Mouse (Mus musculus): ENCODE data around the gene Rnh1. TPM values are rescaled to one million over a fixed set of nuclear protein-coding genes. Genes with fewer than 3 reads are reported as not detected.

The Rnh1 gene
- polyA plus RNA-seq, 1 experiment: 162 TPM

- no peaks in the 10 kb centered on the region for H3K27me3 ChIP-seq (ENCODE audit: control insufficient read depth, insufficient read depth, low read length)
- TF ChIP-seq POLR2A (IDR thresholded peaks at IDR 0.05; ENCODE audit: low read depth, low read length) (no peak), CTCF (IDR thresholded peaks at IDR 0.05; ENCODE audit: extremely low read depth, insufficient read length, insufficient replicate concordance, low read depth, low read length) (no peak)
- peaks cover 16% of the 10 kb centered on the region; the same call in 1 of the 2 replicates for H3K4me1 ChIP-seq (ENCODE audit: control insufficient read depth, insufficient read depth, insufficient read length, low read length)
- no peak overlapping the region for H3K4me3 ChIP-seq (ENCODE audit: low read depth, low read length)
- H3K36me3 ChIP-seq (ENCODE audit: control insufficient read depth, insufficient read depth, low read length): peaks cover 56% of the 10 kb centered on the region
- no peak overlapping the region for H3K27ac ChIP-seq (ENCODE audit: insufficient read depth, low read depth, low read length)
- 40% methylated on average over 6 of the region's 6 CpGs for WGBS
These were observed 7.8 kb downstream of the Rnh1 start for GRCm38 (mm10) chr7:141164850-141165249.

GRCm38 (mm10) chr7:141164397-141164796, 8.3 kb downstream of the Rnh1 start:
- Histone ChIP-seq H3K4me1 (ENCODE audit: control insufficient read depth, insufficient read depth, insufficient read length, low read length) (peaks cover 16% of the 10 kb centered on the region; the same call in 1 of the 2 replicates), H3K36me3 (ENCODE audit: control insufficient read depth, insufficient read depth, low read length) (peaks cover 59% of the 10 kb centered on the region), H3K27ac (ENCODE audit: insufficient read depth, low read depth, low read length) (no peak overlapping the region), H3K27me3 (ENCODE audit: control insufficient read depth, insufficient read depth, low read length) (no peaks in the 10 kb centered on the region), H3K4me3 (ENCODE audit: low read depth, low read length) (no peak overlapping the region)
- 94% methylated on average over 7 of the region's 7 CpGs for WGBS
- no peak for TF ChIP-seq CTCF (IDR thresholded peaks at IDR 0.05; ENCODE audit: extremely low read depth, insufficient read length, insufficient replicate concordance, low read depth, low read length)
- TF ChIP-seq POLR2A (IDR thresholded peaks at IDR 0.05; ENCODE audit: low read depth, low read length): no peak

- Histone ChIP-seq H3K27me3 (ENCODE audit: control insufficient read depth, insufficient read depth, low read length) (no peaks in the 10 kb centered on the region), H3K4me1 (ENCODE audit: control insufficient read depth, insufficient read depth, insufficient read length, low read length) (no peaks in the 10 kb centered on the region), H3K36me3 (ENCODE audit: control insufficient read depth, insufficient read depth, low read length) (peaks cover 27% of the 10 kb centered on the region), H3K4me3 (ENCODE audit: low read depth, low read length) (no peak overlapping the region), H3K27ac (ENCODE audit: insufficient read depth, low read depth, low read length) (no peak overlapping the region)
- TF ChIP-seq POLR2A (IDR thresholded peaks at IDR 0.05; ENCODE audit: low read depth, low read length): no peak
- no peak for TF ChIP-seq CTCF (IDR thresholded peaks at IDR 0.05; ENCODE audit: extremely low read depth, insufficient read length, insufficient replicate concordance, low read depth, low read length)
- 62% methylated on average over 9 of the region's 9 CpGs for WGBS
These were observed 17.3 kb downstream of the Rnh1 start for GRCm38 (mm10) chr7:141155362-141155761.

DNA sequence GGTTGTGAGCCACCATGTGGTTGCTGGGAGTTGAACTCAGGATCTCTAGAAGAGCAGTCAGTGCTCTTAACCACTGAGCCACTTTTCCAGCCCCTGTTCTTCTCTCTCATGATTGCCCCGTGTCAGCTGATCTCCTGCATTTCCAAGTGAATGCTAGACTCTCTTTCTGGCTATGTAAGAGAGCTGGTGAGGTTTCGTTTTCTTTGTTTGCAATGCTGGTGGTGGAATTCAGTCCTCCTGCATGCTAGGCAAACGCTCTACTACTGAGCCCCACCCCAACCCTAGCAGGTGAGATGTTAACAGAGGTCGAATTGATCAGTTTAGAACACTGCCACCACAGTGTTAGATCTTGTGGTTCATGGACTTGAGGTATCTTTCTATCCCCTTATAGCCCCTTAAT, 24.0 kb downstream of the Rnh1 start:
- H3K4me1 ChIP-seq (ENCODE audit: control insufficient read depth, insufficient read depth, insufficient read length, low read length): no peaks in the 10 kb centered on the region
- peaks cover 20% of the 10 kb centered on the region for H3K36me3 ChIP-seq (ENCODE audit: control insufficient read depth, insufficient read depth, low read length)
- WGBS: 32% methylated on average over 4 of the region's 4 CpGs

DNA sequence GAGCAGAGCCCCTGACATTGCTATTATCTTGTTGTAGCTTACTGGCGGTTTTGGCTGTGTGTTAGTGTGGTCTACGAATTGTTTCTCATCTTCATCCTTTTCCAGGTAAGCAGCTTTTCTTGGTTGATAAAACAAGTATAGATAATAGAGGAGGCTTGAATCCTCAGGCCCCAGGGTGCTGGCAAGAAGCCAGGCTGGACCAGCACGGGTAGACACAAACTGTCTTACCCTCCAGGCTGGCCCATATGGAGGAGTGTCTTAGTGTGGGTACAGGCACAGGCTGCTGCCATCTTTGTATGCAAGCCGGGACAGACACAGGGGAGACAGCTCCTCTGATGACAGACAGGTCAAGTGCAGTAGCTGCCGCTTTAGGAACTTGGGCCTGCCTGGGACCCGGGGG, 25.6 kb downstream of the Rnh1 start:
- peaks cover 23% of the 10 kb centered on the region for H3K36me3 ChIP-seq (ENCODE audit: control insufficient read depth, insufficient read depth, low read length)
- H3K27ac ChIP-seq (ENCODE audit: insufficient read depth, low read depth, low read length): no peak overlapping the region
- H3K4me3 ChIP-seq (ENCODE audit: low read depth, low read length): no peak overlapping the region
- WGBS: 83% methylated on average over 6 of the region's 6 CpGs
- no peaks in the 10 kb centered on the region for H3K4me1 ChIP-seq (ENCODE audit: control insufficient read depth, insufficient read depth, insufficient read length, low read length)
- TF ChIP-seq CTCF (IDR thresholded peaks at IDR 0.05; ENCODE audit: extremely low read depth, insufficient read length, insufficient replicate concordance, low read depth, low read length) (no peak), POLR2A (IDR thresholded peaks at IDR 0.05; ENCODE audit: low read depth, low read length) (no peak)
- H3K27me3 ChIP-seq (ENCODE audit: control insufficient read depth, insufficient read depth, low read length): no peaks in the 10 kb centered on the region

More for the DNA sequence above, 24.0 kb downstream of the Rnh1 start:
- Histone ChIP-seq H3K27me3 (ENCODE audit: control insufficient read depth, insufficient read depth, low read length) (no peaks in the 10 kb centered on the region), H3K27ac (ENCODE audit: insufficient read depth, low read depth, low read length) (no peak overlapping the region), H3K4me3 (ENCODE audit: low read depth, low read length) (no peak overlapping the region)
- no peak for TF ChIP-seq POLR2A (IDR thresholded peaks at IDR 0.05; ENCODE audit: low read depth, low read length)
- TF ChIP-seq CTCF (IDR thresholded peaks at IDR 0.05; ENCODE audit: extremely low read depth, insufficient read length, insufficient replicate concordance, low read depth, low read length): no peak

DNA sequence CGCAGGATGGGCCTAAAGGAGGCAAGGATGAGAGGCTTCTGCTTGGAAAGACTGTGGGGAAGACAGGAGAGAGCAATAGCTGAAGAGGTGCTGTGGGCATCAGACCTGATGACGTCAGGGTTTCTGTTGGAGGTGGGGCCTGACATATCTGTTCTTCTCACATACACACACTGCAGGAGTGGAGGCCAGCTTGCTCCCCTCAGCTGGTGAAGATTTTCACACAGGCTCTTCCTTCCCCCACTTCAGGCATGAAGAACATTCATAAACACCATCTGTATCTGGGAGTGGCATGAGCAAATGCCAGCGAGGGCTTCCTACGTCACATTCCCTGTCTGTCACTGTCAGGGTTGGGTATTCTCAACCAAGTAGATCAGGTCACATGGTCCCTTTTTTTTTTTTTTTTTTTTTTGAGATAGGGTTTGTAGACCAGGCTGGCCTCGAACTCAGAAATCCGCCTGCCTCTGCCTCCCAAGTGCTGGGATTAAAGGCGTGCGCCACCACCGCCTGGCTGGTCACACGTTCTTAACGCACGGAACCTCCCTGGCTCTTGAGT, 26.5 kb downstream of the Rnh1 start:
- H3K27me3 ChIP-seq (ENCODE audit: control insufficient read depth, insufficient read depth, low read length): no peaks in the 10 kb centered on the region
- H3K4me3 ChIP-seq (ENCODE audit: low read depth, low read length): no peak overlapping the region
- 94% methylated on average over 12 of the region's 12 CpGs for WGBS
- no peaks in the 10 kb centered on the region for H3K4me1 ChIP-seq (ENCODE audit: control insufficient read depth, insufficient read depth, insufficient read length, low read length)
- H3K36me3 ChIP-seq (ENCODE audit: control insufficient read depth, insufficient read depth, low read length): peaks cover 21% of the 10 kb centered on the region
- H3K27ac ChIP-seq (ENCODE audit: insufficient read depth, low read depth, low read length): no peak overlapping the region
- TF ChIP-seq CTCF (IDR thresholded peaks at IDR 0.05; ENCODE audit: extremely low read depth, insufficient read length, insufficient replicate concordance, low read depth, low read length) (no peak), POLR2A (IDR thresholded peaks at IDR 0.05; ENCODE audit: low read depth, low read length) (no peak)

DNA sequence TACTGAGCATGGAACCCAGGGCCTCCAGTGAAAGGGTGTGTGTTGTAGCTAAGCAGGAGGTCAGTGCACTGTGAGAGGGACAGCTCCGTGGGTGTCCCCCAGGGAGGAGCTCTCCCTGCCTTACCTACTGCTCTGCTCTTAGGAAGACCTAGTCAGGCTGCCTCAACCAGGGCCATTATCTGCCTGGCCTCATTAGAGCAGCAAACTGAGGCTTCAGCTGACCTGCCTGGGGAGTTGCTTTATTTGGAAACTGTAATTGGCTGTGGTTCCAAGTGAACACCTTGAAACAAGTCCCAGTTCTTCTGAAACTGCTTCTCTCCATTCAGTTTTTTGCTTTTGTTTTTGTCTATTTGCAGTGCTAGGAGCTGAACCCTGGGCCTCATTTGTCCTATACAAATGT, 27.3 kb downstream of the Rnh1 start:
- WGBS: 63% methylated on average over 1 of the region's 1 CpGs
- Histone ChIP-seq H3K27me3 (ENCODE audit: control insufficient read depth, insufficient read depth, low read length) (no peaks in the 10 kb centered on the region), H3K27ac (ENCODE audit: insufficient read depth, low read depth, low read length) (no peak overlapping the region), H3K4me3 (ENCODE audit: low read depth, low read length) (no peak overlapping the region), H3K4me1 (ENCODE audit: control insufficient read depth, insufficient read depth, insufficient read length, low read length) (no peaks in the 10 kb centered on the region), H3K36me3 (ENCODE audit: control insufficient read depth, insufficient read depth, low read length) (peaks cover 20% of the 10 kb centered on the region)
- TF ChIP-seq POLR2A (IDR thresholded peaks at IDR 0.05; ENCODE audit: low read depth, low read length) (no peak), CTCF (IDR thresholded peaks at IDR 0.05; ENCODE audit: extremely low read depth, insufficient read length, insufficient replicate concordance, low read depth, low read length) (no peak)

Data from small intestine, adult 2 months (tissue).